Mouse (Mus musculus): ENCODE measurements around the gene Ttc36. TPM values are rescaled to one million over a fixed set of nuclear protein-coding genes. Genes with fewer than 3 reads are reported as not detected.
"Not testable (repeated sequence)": the region's sequence is repeated elsewhere in the genome, so short reads cannot be mapped to it uniquely, and the experiment has no call there.

The Ttc36 gene
- polyA plus RNA-seq, 1 experiment from 2014 or later = 0.26 TPM

- Histone ChIP-seq H3K4me3 (no peak overlapping the region), H3K9me3 (replicated peaks) (no peaks in the 10 kb centered on the region), H3K27me3 (ENCODE audit: low read depth, poor library complexity, severe bottlenecking) (peaks cover 7% of the 10 kb centered on the region), H3K36me3 (peaks cover 79% of the 10 kb centered on the region), H3K4me1 (no peaks in the 10 kb centered on the region), H3K27ac (replicated peaks) (no peak overlapping the region)
- WGBS = 75% methylated on average over 5 of the region's 5 CpGs
- no peak for DNase-seq (ENCODE audit: low spot score)
Measured at GRCm38 (mm10) chr9:44807141-44807540, 4.3 kb upstream of the Ttc36 start.

GRCm38 (mm10) chr9:44805536-44805935 is 2.7 kb upstream of the Ttc36 start:
- no peak for DNase-seq (ENCODE audit: low spot score)
- Histone ChIP-seq H3K9me3 (replicated peaks) (no peaks in the 10 kb centered on the region), H3K36me3 (peaks cover 63% of the 10 kb centered on the region), H3K4me3 (no peak overlapping the region), H3K27ac (replicated peaks) (no peak overlapping the region), H3K4me1 (peaks cover under 1% of the 10 kb centered on the region; the same call in 1 of the 2 replicates), H3K27me3 (ENCODE audit: low read depth, poor library complexity, severe bottlenecking) (peaks cover 23% of the 10 kb centered on the region)
- WGBS = 92% methylated on average over 5 of the region's 5 CpGs

- Histone ChIP-seq H3K27ac (replicated peaks) (no peak overlapping the region), H3K9me3 (replicated peaks) (no peaks in the 10 kb centered on the region), H3K27me3 (ENCODE audit: low read depth, poor library complexity, severe bottlenecking) (peaks cover 31% of the 10 kb centered on the region), H3K4me3 (no peak overlapping the region), H3K36me3 (peaks cover 55% of the 10 kb centered on the region), H3K4me1 (peaks cover 9% of the 10 kb centered on the region)
- WGBS = 89% methylated on average over 10 of the region's 10 CpGs
- no peak for DNase-seq (ENCODE audit: low spot score)
Measured at GRCm38 (mm10) chr9:44804678-44805077, 1.8 kb upstream of the Ttc36 start.

GRCm38 (mm10) chr9:44801669-44802068 is 1.2 kb downstream of the Ttc36 start:
- Histone ChIP-seq H3K27ac (replicated peaks) (no peak overlapping the region), H3K4me1 (peaks cover 26% of the 10 kb centered on the region), H3K9me3 (replicated peaks) (no peaks in the 10 kb centered on the region), H3K36me3 (peaks cover 25% of the 10 kb centered on the region), H3K4me3 (no peak overlapping the region), H3K27me3 (ENCODE audit: low read depth, poor library complexity, severe bottlenecking) (peaks cover 53% of the 10 kb centered on the region)
- DNase-seq (ENCODE audit: low spot score) = no peak
- 81% methylated on average over 6 of the region's 6 CpGs for WGBS

GRCm38 (mm10) chr9:44799958-44800324 is 2.9 kb downstream of the Ttc36 start:
- peaks cover 7% of the 10 kb centered on the region for H3K36me3 ChIP-seq
- peak overlapping the region; percentile 62 for H3K4me3 ChIP-seq
- peaks cover 63% of the 10 kb centered on the region for H3K27me3 ChIP-seq (ENCODE audit: low read depth, poor library complexity, severe bottlenecking)
- peak overlapping the region; percentile 81 for H3K27ac ChIP-seq (replicated peaks)
- no peaks in the 10 kb centered on the region for H3K9me3 ChIP-seq (replicated peaks)
- peaks cover 26% of the 10 kb centered on the region for H3K4me1 ChIP-seq
- DNase-seq (ENCODE audit: low spot score) = no peak
- WGBS = 45% methylated on average over 9 of the region's 9 CpGs

GRCm38 (mm10) chr9:44799102-44799957 is 3.5 kb downstream of the Ttc36 start, which contains the start of gene Tmem25:
Tmem25 (minus strand) TSS chr9:44799307.
- Histone ChIP-seq H3K9me3 (replicated peaks) (no peaks in the 10 kb centered on the region), H3K27me3 (ENCODE audit: low read depth, poor library complexity, severe bottlenecking) (peaks cover 63% of the 10 kb centered on the region), H3K27ac (replicated peaks) (peak within 1 kb of the TSS; percentile 81), H3K4me3 (peak within 1 kb of the TSS; percentile 62), H3K4me1 (peaks cover 26% of the 10 kb centered on the region), H3K36me3 (0 out of 2 replicates have a peak, but pooled peaks cover 3% of the 10 kb centered on the region)
- DNase-seq (ENCODE audit: low spot score) = peak; percentile 85
- under 1% methylated on average over 75 of the region's 75 CpGs for WGBS

- no peaks in the 10 kb centered on the region for H3K9me3 ChIP-seq (replicated peaks)
- H3K27me3 ChIP-seq (ENCODE audit: low read depth, poor library complexity, severe bottlenecking) = peaks cover 63% of the 10 kb centered on the region
- H3K36me3 ChIP-seq = 0 out of 2 replicates have a peak, but pooled peaks cover 3% of the 10 kb centered on the region
- no peak overlapping the region for H3K27ac ChIP-seq (replicated peaks)
- peaks cover 26% of the 10 kb centered on the region for H3K4me1 ChIP-seq
- H3K4me3 ChIP-seq = peak overlapping the region; percentile 62; the same call in 1 of the 2 replicates
- DNase-seq (ENCODE audit: low spot score) = no peak
- 42% methylated on average over 7 of the region's 7 CpGs for WGBS
Measured at GRCm38 (mm10) chr9:44798298-44798697, 4.6 kb downstream of the Ttc36 start.

GRCm38 (mm10) chr9:44792842-44793241 is 10.0 kb downstream of the Ttc36 start:
- H3K4me3 ChIP-seq = no peak overlapping the region
- peaks cover 21% of the 10 kb centered on the region for H3K27me3 ChIP-seq (ENCODE audit: low read depth, poor library complexity, severe bottlenecking)
- 83% methylated on average over 9 of the region's 9 CpGs for WGBS
- no peak for DNase-seq (ENCODE audit: low spot score)
- peaks cover 48% of the 10 kb centered on the region for H3K36me3 ChIP-seq
- no peak overlapping the region for H3K27ac ChIP-seq (replicated peaks)
- no peaks in the 10 kb centered on the region for H3K4me1 ChIP-seq
- H3K9me3 ChIP-seq (replicated peaks) = no peaks in the 10 kb centered on the region

GRCm38 (mm10) chr9:44772750-44773651 is 29.9 kb downstream of the Ttc36 start:
- Histone ChIP-seq H3K4me3 (peak overlapping the region; percentile 85), H3K36me3 (peaks cover 24% of the 10 kb centered on the region), H3K4me1 (peaks cover 8% of the 10 kb centered on the region), H3K9me3 (replicated peaks) (no peaks in the 10 kb centered on the region), H3K27me3 (ENCODE audit: low read depth, poor library complexity, severe bottlenecking) (no peaks in the 10 kb centered on the region), H3K27ac (replicated peaks) (peak overlapping the region; percentile 91)
- WGBS = 1% methylated on average over 41 of the region's 41 CpGs
- peak; percentile 93 for DNase-seq (ENCODE audit: low spot score)

- no peaks in the 10 kb centered on the region for H3K9me3 ChIP-seq (replicated peaks)
- peaks cover 8% of the 10 kb centered on the region for H3K4me1 ChIP-seq
- 27% methylated on average over 5 of the region's 5 CpGs for WGBS
- H3K36me3 ChIP-seq = peaks cover 23% of the 10 kb centered on the region
- DNase-seq (ENCODE audit: low spot score) = no peak
- H3K27me3 ChIP-seq (ENCODE audit: low read depth, poor library complexity, severe bottlenecking) = no peaks in the 10 kb centered on the region
- peak overlapping the region; percentile 85; the same call in 1 of the 2 replicates for H3K4me3 ChIP-seq
- H3K27ac ChIP-seq (replicated peaks) = no peak overlapping the region
Measured at GRCm38 (mm10) chr9:44772392-44772749, 30.5 kb downstream of the Ttc36 start.

GRCm38 (mm10) chr9:44771376-44771775 is 31.5 kb downstream of the Ttc36 start:
- peaks cover 18% of the 10 kb centered on the region for H3K36me3 ChIP-seq
- no peak overlapping the region for H3K4me3 ChIP-seq
- H3K4me1 ChIP-seq = peaks cover 15% of the 10 kb centered on the region
- H3K9me3 ChIP-seq (replicated peaks) = no peaks in the 10 kb centered on the region
- no peak for DNase-seq (ENCODE audit: low spot score)
- no peaks in the 10 kb centered on the region for H3K27me3 ChIP-seq (ENCODE audit: low read depth, poor library complexity, severe bottlenecking)
- no peak overlapping the region for H3K27ac ChIP-seq (replicated peaks)
- WGBS = 90% methylated on average over 5 of the region's 5 CpGs

- not testable (repeated sequence) for DNase-seq (ENCODE audit: low spot score); H3K9me3 ChIP-seq (replicated peaks); H3K36me3 ChIP-seq; H3K27me3 ChIP-seq (ENCODE audit: low read depth, poor library complexity, severe bottlenecking); H3K27ac ChIP-seq (replicated peaks)
- Histone ChIP-seq H3K4me1 (peaks cover 18% of the 10 kb centered on the region), H3K4me3 (peak overlapping the region; percentile 100)
- WGBS = 41% methylated on average over 9 of the region's 9 CpGs
Measured at GRCm38 (mm10) chr9:44768029-44768394, 34.9 kb downstream of the Ttc36 start.
